Mouse (Mus musculus): Measurements from ENCODE around the gene Smc1a. TPM values are rescaled to one million over a fixed set of nuclear protein-coding genes. Genes with fewer than 3 reads are reported as not detected.

Smc1a gene
- 104 and 108 TPM in 2 replicates for polyA plus RNA-seq (2014; fragmentation: Nextera tagmentation; extraction: Ambion mirVana)

- ATAC-seq (ENCODE audit: insufficient number of reproducible peaks, insufficient read depth, low FRiP score, low read depth), result peak; percentile 98
- no peaks in the 10 kb centered on the region for H3K36me3 ChIP-seq (ENCODE audit: control insufficient read depth, insufficient read depth, low read length)
- H3K9me3 ChIP-seq (ENCODE audit: control insufficient read depth, low read depth, low read length), result no peaks in the 10 kb centered on the region
- peak within 1 kb of the TSS; percentile 93 for H3K27ac ChIP-seq (ENCODE audit: low read length)
- peak within 1 kb of the TSS; percentile 44 for H3K4me2 ChIP-seq (replicated peaks; ENCODE audit: low read depth, low read length)
- no peaks in the 10 kb centered on the region for H3K4me1 ChIP-seq (ENCODE audit: control insufficient read depth, insufficient read depth, low read length)
- 19% methylated on average over 64 of the region's 64 CpGs for WGBS
- no peaks in the 10 kb centered on the region for H3K27me3 ChIP-seq (ENCODE audit: control insufficient read depth, insufficient read depth, low read length)
- peak within 1 kb of the TSS; percentile 48 for H3K4me3 ChIP-seq (ENCODE audit: low read depth, low read length)
- H3K9ac ChIP-seq (replicated peaks; ENCODE audit: low read depth, low read length), result peak within 1 kb of the TSS; percentile 55
Measured at GRCm38 (mm10) chrX:152016151-152017145, at the start of gene Smc1a, which contains the start of gene Ribc1. Gene Smc1a, plus strand, starts transcription at chrX:152016428. Gene Ribc1, minus strand, starts transcription at chrX:152016295.

DNA sequence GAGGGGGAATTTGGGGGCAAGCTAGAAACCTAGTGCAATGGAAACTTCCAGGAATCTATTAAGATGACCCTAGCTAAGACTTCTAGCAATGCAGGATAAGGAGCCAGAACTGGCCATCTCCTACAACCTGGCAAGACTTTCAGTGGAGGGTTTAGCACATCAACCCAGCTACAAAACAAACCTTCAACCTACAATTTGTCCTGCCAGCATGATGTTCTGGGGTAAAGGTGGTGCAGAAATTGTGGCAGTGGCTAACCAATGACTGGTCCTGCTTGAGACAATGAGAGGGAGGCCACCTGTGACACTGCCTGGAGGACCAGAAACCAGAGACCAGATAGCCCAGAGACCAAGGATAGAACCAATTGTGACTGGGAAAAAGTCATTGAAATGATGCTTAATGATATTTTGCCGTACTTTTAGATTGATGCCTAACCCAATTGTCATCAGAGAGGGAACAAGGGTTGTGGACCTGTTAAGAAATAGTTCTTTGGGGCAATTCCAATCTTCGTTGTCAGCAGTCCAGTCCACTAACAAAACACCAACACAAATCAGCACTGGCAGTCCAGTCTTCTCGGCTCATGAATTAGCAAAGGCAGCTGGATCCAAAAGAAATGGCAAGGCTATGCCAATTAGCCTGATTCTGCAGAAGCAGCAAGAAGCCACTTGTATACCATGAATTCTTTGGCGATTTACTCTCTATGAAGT lies 17.1 kb upstream of the Smc1a start:
- Histone ChIP-seq H3K27me3 (ENCODE audit: control insufficient read depth, insufficient read depth, low read length) (no peaks in the 10 kb centered on the region), H3K9me3 (ENCODE audit: control insufficient read depth, low read depth, low read length) (no peaks in the 10 kb centered on the region), H3K9ac (replicated peaks; ENCODE audit: low read depth, low read length) (no peak overlapping the region), H3K4me3 (ENCODE audit: low read depth, low read length) (no peak overlapping the region), H3K27ac (ENCODE audit: low read length) (no peak overlapping the region), H3K4me2 (replicated peaks; ENCODE audit: low read depth, low read length) (no peak overlapping the region), H3K4me1 (ENCODE audit: control insufficient read depth, insufficient read depth, low read length) (no peaks in the 10 kb centered on the region), H3K36me3 (ENCODE audit: control insufficient read depth, insufficient read depth, low read length) (no peaks in the 10 kb centered on the region; the same call in 1 of the 2 replicates)
- WGBS, result 73% methylated on average over 4 of the region's 4 CpGs
- no peak for ATAC-seq (ENCODE audit: insufficient number of reproducible peaks, insufficient read depth, low FRiP score, low read depth)

DNA sequence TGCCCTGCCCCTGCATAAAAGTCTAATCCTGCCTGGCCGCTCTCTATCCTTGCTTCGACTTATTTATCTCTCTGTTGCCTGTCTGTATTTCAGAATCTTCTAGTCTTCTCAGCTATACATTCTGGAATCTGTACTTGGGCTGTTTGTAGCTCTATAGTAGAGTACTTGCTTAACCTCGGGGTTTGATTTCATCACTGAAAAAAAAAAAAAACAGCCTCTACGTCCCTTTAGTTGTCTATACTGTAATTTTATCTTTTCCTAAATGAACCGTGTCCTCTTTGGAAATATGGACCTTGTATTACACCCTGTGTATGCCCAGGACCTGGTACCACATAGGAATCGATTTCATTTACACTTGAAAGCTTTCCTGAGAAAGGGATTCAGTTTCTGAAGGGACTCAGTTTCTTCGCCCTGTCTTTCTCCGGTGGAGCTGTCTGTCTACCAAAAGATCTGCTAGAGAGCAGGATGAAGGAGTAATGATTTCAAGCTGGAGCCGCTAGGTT lies 15.0 kb upstream of the Smc1a start:
- Histone ChIP-seq H3K9ac (replicated peaks; ENCODE audit: low read depth, low read length) (peak overlapping the region; percentile 18; the same call in 1 of the 2 replicates), H3K4me1 (ENCODE audit: control insufficient read depth, insufficient read depth, low read length) (no peaks in the 10 kb centered on the region), H3K27me3 (ENCODE audit: control insufficient read depth, insufficient read depth, low read length) (no peaks in the 10 kb centered on the region), H3K36me3 (ENCODE audit: control insufficient read depth, insufficient read depth, low read length) (no peaks in the 10 kb centered on the region; the same call in 1 of the 2 replicates), H3K9me3 (ENCODE audit: control insufficient read depth, low read depth, low read length) (no peaks in the 10 kb centered on the region), H3K27ac (ENCODE audit: low read length) (no peak overlapping the region), H3K4me3 (ENCODE audit: low read depth, low read length) (peak overlapping the region; percentile 44), H3K4me2 (replicated peaks; ENCODE audit: low read depth, low read length) (peak overlapping the region; percentile 49)
- WGBS, result 45% methylated on average over 9 of the region's 9 CpGs
- no peak for ATAC-seq (ENCODE audit: insufficient number of reproducible peaks, insufficient read depth, low FRiP score, low read depth)

DNA sequence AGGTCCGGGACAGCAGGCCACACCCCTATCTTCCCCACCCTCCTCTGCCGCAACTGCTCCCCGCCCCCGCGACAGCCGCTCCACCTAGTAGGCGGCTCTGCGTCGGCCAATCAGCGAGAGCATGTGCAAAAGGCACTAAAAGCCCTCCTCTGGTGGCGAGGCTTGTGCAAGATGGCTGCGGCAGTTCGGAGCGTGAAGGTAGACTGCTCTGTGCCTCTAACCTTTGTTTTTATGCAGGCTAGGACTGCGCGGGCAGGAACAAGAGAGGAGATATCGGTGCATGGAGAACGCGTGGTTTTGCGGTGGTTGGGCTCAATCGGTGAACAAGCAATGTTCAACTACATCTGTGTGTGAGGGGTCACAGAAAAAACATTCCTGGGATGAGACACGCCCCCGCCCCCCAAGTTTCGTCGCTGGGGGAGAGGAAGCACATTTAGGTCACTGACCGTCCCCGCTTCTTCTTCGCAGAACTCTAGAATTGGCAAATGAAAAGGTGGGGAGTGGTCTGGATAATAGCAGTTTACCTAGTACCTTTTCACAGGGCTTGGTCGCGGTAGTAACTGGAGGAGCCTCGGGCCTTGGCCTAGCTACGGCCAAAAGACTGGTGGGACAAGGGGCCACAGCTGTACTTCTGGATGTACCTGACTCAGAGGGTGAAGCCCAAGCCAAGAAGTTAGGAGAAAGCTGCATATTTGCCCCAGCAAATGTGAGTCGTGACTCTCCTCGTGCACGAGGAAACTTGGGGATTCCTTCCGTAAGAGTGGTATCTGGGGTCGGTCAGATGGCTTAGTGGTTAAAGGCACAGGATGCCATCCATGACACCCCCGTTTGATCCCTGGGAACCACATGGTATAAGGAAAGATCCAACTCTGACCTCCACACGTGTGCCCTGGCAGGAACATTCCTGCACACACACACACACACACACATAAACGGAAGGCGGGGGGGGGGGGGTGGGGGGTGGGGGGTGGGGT lies 14.2 kb upstream of the Smc1a start, which contains the start of gene Hsd17b10:
Gene Hsd17b10 (plus strand): TSS at position 109 of the 974 bp plus-strand sequence.
- WGBS, result 21% methylated on average over 38 of the region's 41 CpGs
- no peaks in the 10 kb centered on the region for H3K9me3 ChIP-seq (ENCODE audit: control insufficient read depth, low read depth, low read length)
- peak within 1 kb of the TSS; percentile 21; the same call in 1 of the 2 replicates for H3K9ac ChIP-seq (replicated peaks; ENCODE audit: low read depth, low read length)
- H3K4me2 ChIP-seq (replicated peaks; ENCODE audit: low read depth, low read length), result peak within 1 kb of the TSS; percentile 49
- peak; percentile 97 for ATAC-seq (ENCODE audit: insufficient number of reproducible peaks, insufficient read depth, low FRiP score, low read depth)
- no peaks in the 10 kb centered on the region; the same call in 1 of the 2 replicates for H3K36me3 ChIP-seq (ENCODE audit: control insufficient read depth, insufficient read depth, low read length)
- H3K27ac ChIP-seq (ENCODE audit: low read length), result peak within 1 kb of the TSS; percentile 16; the same call in 1 of the 2 replicates
- peak within 1 kb of the TSS; percentile 44 for H3K4me3 ChIP-seq (ENCODE audit: low read depth, low read length)
- no peaks in the 10 kb centered on the region for H3K4me1 ChIP-seq (ENCODE audit: control insufficient read depth, insufficient read depth, low read length)
- H3K27me3 ChIP-seq (ENCODE audit: control insufficient read depth, insufficient read depth, low read length), result no peaks in the 10 kb centered on the region

DNA sequence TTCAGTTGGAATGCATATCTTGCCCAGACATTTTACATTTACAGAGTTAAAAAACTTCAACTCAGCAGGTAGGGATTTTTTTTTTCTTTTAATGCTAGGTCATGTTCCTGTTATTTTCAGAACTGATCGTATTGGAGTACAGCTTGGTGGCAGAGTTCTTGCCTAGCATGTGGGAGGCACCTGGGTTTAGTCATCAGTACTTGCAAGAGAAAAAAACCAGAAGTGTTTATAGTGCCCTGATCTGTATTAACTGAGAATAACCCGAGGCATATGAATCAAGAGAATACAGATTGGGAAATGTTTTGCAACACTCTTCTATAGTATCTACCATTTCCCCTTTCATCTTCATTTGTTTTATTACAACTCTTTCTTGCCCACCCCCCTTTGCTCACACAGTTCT lies 13.4 kb upstream of the Smc1a start:
- Histone ChIP-seq H3K4me3 (ENCODE audit: low read depth, low read length) (no peak overlapping the region), H3K27me3 (ENCODE audit: control insufficient read depth, insufficient read depth, low read length) (no peaks in the 10 kb centered on the region)

GRCm38 (mm10) chrX:152007863-152008262 lies 8.4 kb upstream of the Smc1a start:
- Histone ChIP-seq H3K27me3 (ENCODE audit: control insufficient read depth, insufficient read depth, low read length) (no peaks in the 10 kb centered on the region), H3K9ac (replicated peaks; ENCODE audit: low read depth, low read length) (no peak overlapping the region), H3K4me3 (ENCODE audit: low read depth, low read length) (no peak overlapping the region), H3K9me3 (ENCODE audit: control insufficient read depth, low read depth, low read length) (no peaks in the 10 kb centered on the region), H3K4me2 (replicated peaks; ENCODE audit: low read depth, low read length) (no peak overlapping the region), H3K27ac (ENCODE audit: low read length) (no peak overlapping the region), H3K4me1 (ENCODE audit: control insufficient read depth, insufficient read depth, low read length) (no peaks in the 10 kb centered on the region), H3K36me3 (ENCODE audit: control insufficient read depth, insufficient read depth, low read length) (no peaks in the 10 kb centered on the region; the same call in 1 of the 2 replicates)
- 85% methylated on average over 1 of the region's 1 CpGs for WGBS
- no peak for ATAC-seq (ENCODE audit: insufficient number of reproducible peaks, insufficient read depth, low FRiP score, low read depth)

More for the DNA sequence above, 13.4 kb upstream of the Smc1a start:
- ATAC-seq (ENCODE audit: insufficient number of reproducible peaks, insufficient read depth, low FRiP score, low read depth), result no peak
- no peak overlapping the region for H3K9ac ChIP-seq (replicated peaks; ENCODE audit: low read depth, low read length)
- no peak overlapping the region; the same call in 1 of the 2 replicates for H3K4me2 ChIP-seq (replicated peaks; ENCODE audit: low read depth, low read length)
- no peak overlapping the region for H3K27ac ChIP-seq (ENCODE audit: low read length)
- no peaks in the 10 kb centered on the region for H3K4me1 ChIP-seq (ENCODE audit: control insufficient read depth, insufficient read depth, low read length)
- WGBS, result 54% methylated on average over 2 of the region's 2 CpGs
- no peaks in the 10 kb centered on the region for H3K9me3 ChIP-seq (ENCODE audit: control insufficient read depth, low read depth, low read length)
- no peaks in the 10 kb centered on the region; the same call in 1 of the 2 replicates for H3K36me3 ChIP-seq (ENCODE audit: control insufficient read depth, insufficient read depth, low read length)

GRCm38 (mm10) chrX:152015752-152016150 lies 477 bp upstream of the Smc1a start:
- Histone ChIP-seq H3K4me2 (replicated peaks; ENCODE audit: low read depth, low read length) (peak overlapping the region; percentile 44), H3K27ac (ENCODE audit: low read length) (peak overlapping the region; percentile 89; the same call in 1 of the 2 replicates), H3K9ac (replicated peaks; ENCODE audit: low read depth, low read length) (peak overlapping the region; percentile 14; the same call in 1 of the 2 replicates), H3K9me3 (ENCODE audit: control insufficient read depth, low read depth, low read length) (no peaks in the 10 kb centered on the region), H3K4me3 (ENCODE audit: low read depth, low read length) (peak overlapping the region; percentile 48), H3K36me3 (ENCODE audit: control insufficient read depth, insufficient read depth, low read length) (no peaks in the 10 kb centered on the region), H3K4me1 (ENCODE audit: control insufficient read depth, insufficient read depth, low read length) (no peaks in the 10 kb centered on the region), H3K27me3 (ENCODE audit: control insufficient read depth, insufficient read depth, low read length) (no peaks in the 10 kb centered on the region)
- no peak; the same call in 1 of the 2 replicates for ATAC-seq (ENCODE audit: insufficient number of reproducible peaks, insufficient read depth, low FRiP score, low read depth)
- 27% methylated on average over 11 of the region's 11 CpGs for WGBS

Measured in stomach, embryonic 14.5 days (tissue).